Mouse (Mus musculus) CH12F3 (cell line): ENCODE measurements at regions not wholly inside any gene's neighbourhood (a gene's known extent, or its start where the extent isn't known, plus 50 kb on each side); places are given as distances from the start of the nearest gene placed in this dataset.

ENCODE experiments used
- in situ Hi-C: fragments of 300-500 bp; cut with MboI; formaldehyde crosslinking; loops from 2 replicates; pipeline ENCODE4 v1.14.3; 2020; ENCODE audit warnings: low sequenced_read_pairs

- in situ Hi-C loops, result no loop called here
Observed at GRCm38 (mm10) chr11:24338111-24338510, 260.3 kb downstream of the Bcl11a start.

- in situ Hi-C loops, result no loop called here
Observed at GRCm38 (mm10) chr11:24339061-24339460, 261.2 kb downstream of the Bcl11a start.

GRCm38 (mm10) chr11:24340677-24341076, 262.8 kb downstream of the Bcl11a start:
- in situ Hi-C loops, result no loop called here

GRCm38 (mm10) chr11:24341650-24342049, 263.8 kb downstream of the Bcl11a start:
- in situ Hi-C loops, result no loop called here

- in situ Hi-C loops, result no loop called here
Observed at GRCm38 (mm10) chr11:24342176-24342575, 264.3 kb downstream of the Bcl11a start.

- in situ Hi-C loops, result no loop called here
Observed at GRCm38 (mm10) chr11:24342732-24343131, 264.9 kb downstream of the Bcl11a start.

- in situ Hi-C loops, result no loop called here
Observed at GRCm38 (mm10) chr11:24347225-24347624, 269.4 kb downstream of the Bcl11a start.

- in situ Hi-C loops, result no loop called here
Observed at GRCm38 (mm10) chr11:24348741-24349140, 270.9 kb downstream of the Bcl11a start.

- in situ Hi-C loops, result no loop called here
Observed at GRCm38 (mm10) chr11:24349967-24350643, 272.2 kb downstream of the Bcl11a start.

- in situ Hi-C loops, result no loop called here
Observed at GRCm38 (mm10) chr11:24350839-24351238, 273.0 kb downstream of the Bcl11a start.

GRCm38 (mm10) chr11:24352071-24352470, 274.2 kb downstream of the Bcl11a start:
- in situ Hi-C loops, result no loop called here

GRCm38 (mm10) chr11:24353056-24353455, 275.2 kb downstream of the Bcl11a start:
- in situ Hi-C loops, result no loop called here

- in situ Hi-C loops, result no loop called here
Observed at GRCm38 (mm10) chr11:24357388-24357787, 279.5 kb downstream of the Bcl11a start.

GRCm38 (mm10) chr11:24359086-24359485, 281.2 kb downstream of the Bcl11a start:
- in situ Hi-C loops, result no loop called here

GRCm38 (mm10) chr11:24361998-24362687, 284.3 kb downstream of the Bcl11a start:
- in situ Hi-C loops, result no loop called here

- in situ Hi-C loops, result no loop called here
Observed at GRCm38 (mm10) chr11:24362688-24363035, 284.8 kb downstream of the Bcl11a start.

- in situ Hi-C loops, result no loop called here
Observed at GRCm38 (mm10) chr11:24363418-24364364, 285.8 kb downstream of the Bcl11a start.

GRCm38 (mm10) chr11:24370198-24370860, 292.5 kb downstream of the Bcl11a start:
- in situ Hi-C loops, result no loop called here

GRCm38 (mm10) chr11:24370861-24371686, 293.2 kb downstream of the Bcl11a start:
- in situ Hi-C loops, result no loop called here

GRCm38 (mm10) chr11:24371687-24371950, 293.8 kb downstream of the Bcl11a start:
- in situ Hi-C loops, result no loop called here
